Mouse (Mus musculus) cerebral cortex, adult 2 months (tissue): Measurements from ENCODE around the gene Aoc1.

ENCODE experiments used
- WGBS: fragments of 180-500 bp; shearing (Covaris S2); methylation state at CpG from one replicate; pipeline ENCODE4 v1.1.7; 2018; 5-methylcytosine and 5-hydroxymethylcytosine counted together

Aoc1 gene

DNA sequence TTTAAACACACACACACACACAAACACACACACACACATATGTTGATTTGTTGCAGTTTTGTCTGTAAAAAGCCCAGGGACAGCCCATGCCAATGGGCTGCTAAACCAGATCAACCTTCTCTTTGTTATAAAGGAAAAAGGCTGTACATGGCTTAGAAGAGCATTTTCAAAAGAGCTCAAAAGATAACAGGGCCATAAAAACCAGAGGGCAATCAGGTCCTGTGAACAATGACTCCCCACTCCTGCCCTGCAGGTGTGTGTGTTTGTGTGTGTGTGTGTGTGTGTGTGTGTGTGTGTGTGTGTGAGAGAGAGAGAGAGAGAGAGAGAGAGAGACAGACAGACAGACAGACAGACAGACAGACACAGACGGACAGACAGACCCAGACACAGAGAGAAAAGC, 36.5 kb downstream of the Aoc1 start:
- WGBS: 90% methylated on average over 1 of the region's 1 CpGs

DNA sequence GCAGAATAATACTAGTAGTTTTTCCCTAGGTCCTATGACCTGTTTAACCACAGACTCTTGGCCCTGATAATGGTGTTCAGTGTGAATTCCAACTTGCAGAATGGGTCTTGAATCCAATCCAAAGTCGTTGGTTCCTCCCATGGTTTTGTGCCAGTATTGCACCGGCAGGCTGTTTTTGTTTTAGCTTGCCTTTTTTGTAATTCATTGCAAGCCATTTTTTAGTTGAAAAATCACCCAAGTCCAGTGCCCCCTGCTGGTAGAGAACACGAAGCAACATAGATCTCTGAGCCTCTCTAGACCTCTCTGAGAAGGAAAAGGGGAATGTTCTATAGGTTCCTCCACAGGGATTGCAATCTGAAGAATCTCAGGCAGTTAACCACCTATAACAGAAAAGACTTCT, 39.3 kb downstream of the Aoc1 start:
- WGBS: 23% methylated on average over 3 of the region's 3 CpGs

DNA sequence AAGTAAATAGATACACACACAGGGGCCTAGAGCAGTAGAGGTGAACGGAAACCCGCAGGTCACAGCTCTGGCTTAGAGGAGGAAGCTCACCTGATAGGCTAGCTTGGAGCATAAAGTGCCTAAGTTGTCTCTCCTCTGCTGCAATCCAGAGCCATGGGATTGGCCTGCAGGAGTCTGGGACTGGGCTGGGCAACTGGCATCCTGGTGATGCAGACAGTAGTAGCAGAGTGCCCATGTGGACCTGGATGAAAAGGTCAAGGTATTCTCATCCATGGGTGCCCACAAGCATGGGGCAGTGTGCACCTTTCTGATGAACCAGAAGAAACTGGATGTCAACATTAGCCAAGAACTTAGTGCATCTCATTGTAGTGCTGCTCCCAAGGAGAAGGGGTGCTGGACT, 40.9 kb downstream of the Aoc1 start:
- WGBS: 97% methylated on average over 2 of the region's 2 CpGs

DNA sequence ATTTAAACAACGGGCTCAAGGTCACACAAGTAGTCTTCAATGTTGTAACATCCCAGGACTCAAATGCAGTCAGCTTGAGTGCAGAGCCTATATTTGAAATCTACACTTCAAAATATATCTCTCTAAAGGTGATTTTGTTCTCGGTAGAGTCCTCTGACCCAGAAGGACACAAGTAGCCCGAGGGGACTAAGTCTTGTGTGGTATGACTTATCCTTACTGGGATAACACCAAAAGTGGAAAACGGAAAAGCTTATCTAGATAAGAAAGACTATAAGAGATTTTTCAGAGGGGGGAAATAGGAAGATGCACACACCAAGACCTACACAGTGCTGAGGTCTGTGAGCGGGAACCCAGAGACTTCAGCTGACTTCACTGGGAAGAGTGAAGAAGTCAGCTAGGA, 56.9 kb downstream of the Aoc1 start, which contains the start of gene 1600015I10Rik:
TSS of gene 1600015I10Rik (plus strand) at position 301 of the 400 bp plus-strand sequence.
- WGBS: 93% methylated on average over 5 of the region's 5 CpGs

DNA sequence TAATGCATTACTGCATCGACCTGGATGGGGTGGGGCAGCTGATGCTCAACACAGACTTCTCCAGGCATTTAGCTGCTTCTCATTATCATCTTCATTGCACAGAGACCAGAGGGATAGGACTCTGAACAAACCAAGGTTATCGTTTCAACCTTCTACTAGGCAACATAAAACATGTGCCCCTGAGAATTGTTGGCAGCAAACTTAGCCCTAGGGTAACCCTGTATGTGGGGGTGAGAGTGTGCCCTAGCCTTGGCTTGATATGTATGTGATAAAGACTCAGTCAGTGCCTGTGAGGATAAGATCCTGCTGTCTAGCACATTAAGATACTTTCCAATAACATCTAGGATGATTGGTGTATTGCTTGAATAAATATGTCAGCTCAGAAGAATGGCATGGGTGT, 76.9 kb downstream of the Aoc1 start:
- WGBS: 71% methylated on average over 2 of the region's 2 CpGs

DNA sequence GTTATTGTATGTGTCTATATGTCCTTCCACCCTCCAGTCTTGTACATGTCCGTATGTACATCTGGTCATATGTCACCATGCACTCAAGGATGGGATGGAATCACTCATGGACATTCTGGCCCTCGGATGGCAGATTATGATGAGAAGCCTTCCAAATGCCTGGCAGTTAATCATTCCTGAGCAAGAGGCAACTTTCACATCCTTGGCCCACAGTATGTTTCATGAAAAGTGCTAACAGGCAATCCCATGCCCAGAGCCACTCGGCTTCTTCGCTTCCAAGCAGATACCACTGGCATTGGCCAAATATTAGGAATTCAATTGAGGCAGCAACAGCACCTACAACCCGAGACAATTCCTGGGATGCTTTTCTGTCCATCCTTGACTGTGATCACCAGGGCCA, 78.0 kb downstream of the Aoc1 start:
- WGBS: 90% methylated on average over 5 of the region's 5 CpGs

DNA sequence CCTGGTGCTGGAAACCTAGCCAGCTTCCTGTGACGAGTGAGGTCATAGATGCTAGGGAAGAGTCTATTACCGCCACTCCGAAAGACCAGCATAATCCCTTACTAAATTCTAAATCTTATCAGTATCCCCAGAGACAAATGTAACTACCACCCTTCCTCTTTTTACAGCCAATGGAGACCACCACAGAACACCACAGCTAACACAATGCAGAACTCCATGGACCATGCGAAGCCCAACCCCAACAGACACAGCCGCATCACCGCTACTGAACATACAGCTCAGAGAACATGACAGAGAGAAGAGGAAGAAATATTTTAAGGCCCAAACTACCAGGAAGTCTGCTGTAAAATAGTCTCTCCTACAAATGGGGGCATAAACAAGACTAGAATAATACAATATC, 78.9 kb downstream of the Aoc1 start:
- 85% methylated on average over 6 of the region's 6 CpGs for WGBS

DNA sequence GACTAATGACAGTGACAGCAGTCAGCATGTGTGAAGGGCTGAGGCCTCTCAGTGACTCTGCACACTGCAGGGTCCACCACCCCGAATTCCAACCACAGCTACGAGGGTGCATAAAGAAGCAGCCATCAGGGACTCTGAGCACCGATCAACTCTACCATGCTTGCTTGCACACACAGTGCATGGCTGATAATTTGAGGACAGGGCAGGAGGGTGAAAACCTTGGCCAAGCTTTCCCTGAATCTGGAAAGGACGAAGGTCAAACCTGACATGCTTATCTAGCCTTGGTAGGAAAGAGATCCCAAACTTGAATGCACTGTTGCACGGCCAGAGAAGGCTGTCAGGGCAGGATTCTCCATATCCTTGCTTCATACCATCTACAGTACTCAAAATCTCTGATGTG, 80.5 kb downstream of the Aoc1 start:
- 96% methylated on average over 5 of the region's 5 CpGs for WGBS

DNA sequence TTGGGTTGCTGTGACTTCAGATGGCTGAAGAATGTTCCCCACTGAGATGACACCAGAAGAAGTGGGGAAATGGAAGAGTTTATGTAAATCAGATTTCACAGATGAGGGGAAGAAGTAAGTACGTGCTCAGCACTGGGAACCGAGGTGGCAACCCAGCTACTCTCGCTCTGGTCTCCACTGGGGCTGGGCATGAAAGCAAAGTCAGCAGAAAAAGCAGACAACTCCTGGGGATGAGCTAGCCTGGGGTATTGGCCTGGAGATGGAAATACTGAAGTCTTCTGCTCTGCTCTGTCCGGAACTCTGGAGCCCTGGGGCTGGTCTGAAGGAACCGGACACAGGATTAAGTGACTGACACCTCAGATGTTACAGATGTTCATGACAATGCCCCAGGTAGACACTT, 81.5 kb downstream of the Aoc1 start:
- 91% methylated on average over 5 of the region's 5 CpGs for WGBS

DNA sequence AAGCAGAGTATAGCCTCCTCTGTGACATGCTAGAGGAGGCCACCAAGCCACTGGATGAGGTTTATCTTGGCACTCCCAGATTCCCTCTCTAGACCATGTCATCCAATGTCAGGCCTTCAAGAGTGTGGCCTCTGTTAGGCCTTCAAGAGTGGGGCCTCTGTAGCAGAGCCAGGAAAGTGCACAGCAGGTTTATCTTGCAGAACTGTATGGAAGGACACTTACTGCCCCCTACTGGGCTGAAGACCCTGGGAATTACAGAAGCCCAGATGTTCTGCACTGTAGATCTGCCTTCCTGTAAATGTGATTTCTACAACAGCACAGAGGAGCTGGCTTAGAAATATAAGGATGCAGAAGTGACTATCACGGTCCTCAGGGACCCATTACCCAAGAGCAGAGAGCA, 82.2 kb downstream of the Aoc1 start:
- WGBS: 54% methylated on average over 1 of the region's 1 CpGs

DNA sequence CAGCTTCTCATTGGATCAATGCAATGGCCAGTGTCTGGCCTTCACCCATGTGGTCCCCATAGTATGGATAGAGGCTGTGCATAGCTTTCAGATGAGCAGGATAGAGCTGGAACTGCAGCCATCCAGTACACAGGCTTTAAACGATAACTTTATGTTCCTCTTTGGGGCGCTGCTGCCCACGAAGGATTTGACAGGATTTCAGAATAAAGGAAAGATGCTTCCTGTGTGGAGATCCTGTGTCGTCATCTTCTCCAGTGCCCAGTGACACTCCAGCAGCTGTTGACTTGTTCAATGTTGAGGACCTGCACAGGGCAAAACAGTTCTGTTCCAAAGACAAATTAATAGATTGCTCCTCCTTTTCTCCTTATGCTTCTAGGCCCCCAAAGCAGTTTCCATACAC, 84.1 kb downstream of the Aoc1 start:
- WGBS: 81% methylated on average over 4 of the region's 4 CpGs

DNA sequence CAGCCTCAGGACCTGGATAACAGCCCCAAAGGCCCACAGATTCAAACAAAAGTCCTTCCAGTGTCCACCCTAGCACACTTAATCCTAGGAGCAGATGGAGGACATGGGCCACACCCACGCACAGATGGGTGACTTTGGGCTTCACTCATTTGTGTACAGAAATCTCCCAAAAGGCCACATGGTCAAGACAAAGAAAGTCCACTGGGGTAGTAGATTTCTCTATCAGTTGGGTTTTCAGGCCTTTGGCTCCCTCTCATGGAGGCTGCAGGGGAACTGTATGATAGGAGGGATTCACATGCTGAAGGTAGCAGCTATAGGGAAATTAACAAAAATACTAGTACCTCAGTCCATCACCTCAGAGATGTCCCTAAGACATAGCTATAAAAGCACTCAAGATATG, 85.4 kb downstream of the Aoc1 start:
- 68% methylated on average over 1 of the region's 1 CpGs for WGBS
